ENCODE assay signal across 7 mouse cellular contexts in the genomic region with DNA sequence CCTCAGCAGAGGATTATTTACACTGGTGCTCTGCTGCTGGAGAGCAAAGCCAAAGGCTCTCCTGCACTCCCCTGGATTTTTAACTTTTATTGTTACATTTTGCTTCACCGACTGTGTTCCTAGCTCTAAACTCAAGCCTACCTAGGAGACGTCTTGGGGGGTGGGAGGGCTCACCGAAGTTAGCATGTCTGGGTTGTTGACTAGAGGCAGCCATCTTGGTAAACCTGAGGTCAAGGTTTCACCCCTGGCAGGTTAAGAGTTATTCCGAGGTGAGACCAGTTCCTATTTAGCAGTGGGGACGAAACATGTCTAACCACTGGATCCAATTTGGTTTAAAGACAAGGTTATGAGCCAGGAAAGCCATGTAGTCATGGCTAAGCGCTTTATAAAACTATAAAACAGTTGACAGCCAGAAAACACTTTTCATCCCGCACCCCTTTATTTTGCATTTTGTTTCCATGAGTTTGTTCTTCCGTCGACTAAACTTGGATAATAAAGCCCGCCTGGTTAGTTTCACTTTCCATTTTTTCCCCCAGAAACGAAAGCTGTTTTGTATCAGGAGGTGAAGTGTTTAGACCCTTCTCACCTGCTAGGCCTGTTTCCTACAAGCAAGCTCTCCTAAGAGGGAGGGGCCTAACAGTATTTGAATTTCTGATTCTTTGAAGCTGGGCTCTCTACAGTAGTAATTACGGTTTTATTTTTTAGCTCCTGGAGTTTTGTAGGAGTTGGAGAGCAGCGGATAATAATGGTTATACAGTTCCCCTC. TPM values are rescaled to one million over a fixed set of nuclear protein-coding genes. Genes with fewer than 3 reads are reported as not detected.
DNase-seq lines count a peak whose midpoint lies in the region; ATAC-seq and TF ChIP-seq lines count a peak whose summit lies in the region.

No protein-coding gene starts in this region.

- peaks cover 2% of the 10 kb centered on the region for H3K36me3 ChIP-seq in embryonic facial prominence, embryonic 10.5 days (replicated peaks)
- no peaks in the 10 kb centered on the region for H3K36me3 ChIP-seq in hindbrain, postnatal 0 days (ENCODE audit: insufficient read depth, low read length)

- DNase-seq in thymus, postnatal 25 days, result peak; percentile 30
- no peak for DNase-seq in thymus, postnatal 14 days
- no peak for DNase-seq in embryonic facial prominence, embryonic 10.5 days (ENCODE audit: low spot score)
- DNase-seq in hindbrain, postnatal 0 days (ENCODE audit: low spot score), result no peak
- no peak for DNase-seq in frontal cortex, postnatal 14 days (ENCODE audit: low spot score in 2 of 2)
- no peak for DNase-seq in gastrocnemius, postnatal 14 days

- no peak for TF ChIP-seq CTCF in hindbrain, postnatal 0 days (IDR thresholded peaks at IDR 0.05; ENCODE audit: low read depth)

- no peak overlapping the region for H3K9ac ChIP-seq in hindbrain, postnatal 0 days (replicated peaks; ENCODE audit: low read length)

- WGBS in embryonic facial prominence, embryonic 10.5 days, result 15% methylated on average over 13 of the region's 13 CpGs
- 26% methylated on average over 13 of the region's 13 CpGs for WGBS in hindbrain, postnatal 0 days

- H3K4me3 ChIP-seq in embryonic facial prominence, embryonic 10.5 days, result peak overlapping the region; percentile 100
- H3K4me3 ChIP-seq in hindbrain, postnatal 0 days (ENCODE audit: low read length), result peak overlapping the region; percentile 49

- no peak for ATAC-seq in hindbrain, postnatal 0 days
- 0 out of 2 replicates have a peak, but pooled peaks have one; percentile 13 for ATAC-seq in megakaryocyte-erythroid progenitor cell, adult 5-6 weeks (replicated peaks; ENCODE audit: low FRiP score, low TSS enrichment, poor library complexity, severe bottlenecking)

- no peaks in the 10 kb centered on the region for H3K27me3 ChIP-seq in embryonic facial prominence, embryonic 10.5 days (replicated peaks; ENCODE audit: low read depth, poor library complexity, severe bottlenecking)
- H3K27me3 ChIP-seq in hindbrain, postnatal 0 days (ENCODE audit: insufficient read depth, low read length), result no peaks in the 10 kb centered on the region

- peak overlapping the region; percentile 83 for H3K27ac ChIP-seq in embryonic facial prominence, embryonic 10.5 days (replicated peaks)
- peak overlapping the region; percentile 45; the same call in 1 of the 2 replicates for H3K27ac ChIP-seq in hindbrain, postnatal 0 days

- peak overlapping the region; percentile 92 for H3K4me2 ChIP-seq in hindbrain, postnatal 0 days (ENCODE audit: low read depth, low read length)

- peaks cover 54% of the 10 kb centered on the region for H3K4me1 ChIP-seq in embryonic facial prominence, embryonic 10.5 days
- H3K4me1 ChIP-seq in hindbrain, postnatal 0 days (ENCODE audit: insufficient read depth, low read length), result peaks cover 12% of the 10 kb centered on the region

- intact Hi-C loops in gastrocnemius, postnatal 14 days (cut with DNase I; ENCODE audit: low total_unique reads), result no loop called here

- no peaks in the 10 kb centered on the region for H3K9me3 ChIP-seq in embryonic facial prominence, embryonic 10.5 days
- no peaks in the 10 kb centered on the region for H3K9me3 ChIP-seq in hindbrain, postnatal 0 days (ENCODE audit: low read length)

RNA-seq across cellular contexts. Expression of a gene that starts 1.2 kb away (rescaled TPM):
- polyA plus RNA-seq in embryonic facial prominence, embryonic 10.5 days (2016; fragmentation: Nextera tagmentation; extraction: Ambion mirVana), result 19.6 and 19.9 TPM in 2 replicates
- 28.0 and 29.7 TPM in 2 replicates for total RNA-seq in hindbrain, postnatal 0 days (2014; rRNA removed)
- 22.6 and 22.9 TPM in 2 replicates for polyA plus RNA-seq in hindbrain, postnatal 0 days (2015; fragmentation: Nextera tagmentation; extraction: Ambion mirVana)
- total RNA-seq in megakaryocyte-erythroid progenitor cell, adult 5-6 weeks (2014; fragmentation: Nextera tagmentation), result 48.6 and 59.4 TPM in 2 replicates
- total RNA-seq in megakaryocyte-erythroid progenitor cell, adult 5-6 weeks (2017), result 22.7 and 29.6 TPM in 2 replicates
- 10 to 100 TPM; 69.5 to 75.2 TPM for total RNA-seq in gastrocnemius, postnatal 14 days (2021)
